Mouse (Mus musculus): Measurements from ENCODE around the gene Adam11.

- no peak for TF ChIP-seq POLR2A (IDR thresholded peaks at IDR 0.05; ENCODE audit: borderline replicate concordance, extremely low read depth, low read depth, low read length)
- TF ChIP-seq CTCF (IDR thresholded peaks at IDR 0.05; ENCODE audit: insufficient read depth, low read length) = no peak
Observed at GRCm38 (mm10) chr11:102742843-102743242, 18.4 kb upstream of the Adam11 start.

Data from lung, adult 2 months (tissue).